Mouse (Mus musculus) stomach, postnatal 0 days (tissue): Measurements from ENCODE around the gene Rpn2.

Experiments used
- CTCF ChIP-seq: IDR thresholded peaks from 2 replicates; pipeline ENCODE4 v1.5.1; 2016; ENCODE audit warnings: antibody characterized with exemption, low read depth, mild to moderate bottlenecking, moderate library complexity
- EP300 ChIP-seq: optimal IDR thresholded peaks from 2 replicates; pipeline ENCODE3; 2016; ENCODE audit warnings: antibody characterized with exemption

- TF ChIP-seq CTCF = no peak
- no peak for TF ChIP-seq EP300
These were observed 84.2 kb downstream of the Rpn2 start for GRCm38 (mm10) chr2:157363031-157363430.
